Mouse (Mus musculus): ENCODE data around the gene Rps27rt. TPM values are rescaled to one million over a fixed set of nuclear protein-coding genes. Genes with fewer than 3 reads are reported as not detected.

The Rps27rt gene
- polyA plus RNA-seq, 1 experiment from 2014 or later = 295 TPM

DNA sequence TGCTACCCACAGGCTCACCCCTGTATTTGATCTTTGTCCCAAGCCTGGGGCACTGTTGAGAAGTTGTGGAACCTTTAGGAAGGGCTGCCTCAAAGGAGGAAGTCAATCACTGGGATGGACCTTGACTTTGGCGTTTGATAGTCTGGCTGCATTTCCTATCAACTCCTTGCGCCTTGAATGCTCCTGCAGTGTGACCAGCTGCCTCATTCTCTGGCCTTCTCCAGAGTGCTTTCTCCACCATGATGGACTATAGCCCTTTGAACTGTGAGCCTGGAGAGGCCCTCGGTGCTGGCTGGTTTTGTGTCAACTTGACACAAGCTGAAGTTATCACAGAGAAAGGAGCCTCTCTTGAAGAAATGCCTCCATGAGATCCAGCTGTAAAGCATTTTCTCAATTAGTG lies 37.9 kb downstream of the Rps27rt start:
- Histone ChIP-seq H3K27me3 (ENCODE audit: control insufficient read depth, insufficient read depth, low read length) (no peaks in the 10 kb centered on the region), H3K4me3 (ENCODE audit: low read depth, low read length) (no peak overlapping the region), H3K4me1 (replicated peaks; ENCODE audit: control insufficient read depth, insufficient read depth, low read length) (no peaks in the 10 kb centered on the region), H3K36me3 (ENCODE audit: control insufficient read depth, insufficient read depth, low read length) (no peaks in the 10 kb centered on the region), H3K27ac (ENCODE audit: low read depth, low read length) (no peak overlapping the region), H3K9ac (ENCODE audit: low read depth, low read length) (no peak overlapping the region), H3K9me3 (ENCODE audit: control insufficient read depth, low read length) (no peaks in the 10 kb centered on the region), H3K4me2 (replicated peaks; ENCODE audit: low read depth, low read length) (no peak overlapping the region)
- ATAC-seq (ENCODE audit: low FRiP score) = no peak
- no peak for DNase-seq (ENCODE audit: low spot score)
- WGBS = 88% methylated on average over 3 of the region's 3 CpGs

DNA sequence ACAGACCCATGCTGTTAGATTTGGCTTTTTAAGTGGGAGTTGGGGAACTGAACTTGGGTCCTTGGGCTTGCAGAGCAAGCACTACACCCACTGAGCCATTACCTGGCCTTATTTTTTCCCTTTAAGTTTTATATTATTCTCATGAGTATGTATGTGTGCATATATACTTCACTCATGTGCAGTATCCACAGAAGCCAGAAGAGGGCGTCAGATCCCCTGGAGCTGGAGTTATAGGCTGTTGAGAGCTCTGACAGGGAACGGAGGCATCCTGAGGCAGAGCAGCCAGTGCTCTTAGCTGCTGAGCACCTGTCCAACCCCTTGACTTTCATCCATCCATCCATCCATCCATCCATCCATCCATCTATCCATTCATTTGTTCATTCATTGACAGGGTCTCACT lies 45.9 kb downstream of the Rps27rt start:
- DNase-seq (ENCODE audit: low spot score) = no peak

DNA sequence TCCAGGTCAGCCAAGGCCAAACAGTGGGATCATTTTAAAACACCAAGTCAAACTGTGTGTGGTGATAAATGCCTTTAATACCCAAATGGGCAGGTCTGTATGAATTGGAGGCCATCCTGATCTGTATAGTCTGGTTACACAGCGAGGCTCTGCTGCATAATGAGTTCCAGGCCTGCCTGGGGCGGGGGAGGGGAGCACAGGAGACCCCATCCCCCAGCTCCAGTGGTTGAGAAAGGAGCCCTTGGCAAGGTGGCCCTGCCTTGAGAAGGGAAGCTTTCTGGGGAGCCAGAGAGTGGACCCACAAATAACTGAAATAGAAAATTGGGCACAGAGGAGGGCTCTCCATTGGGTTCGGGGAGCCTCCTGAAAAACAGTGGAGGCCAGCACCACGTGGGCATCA lies 47.2 kb downstream of the Rps27rt start:
- no peak for ATAC-seq (ENCODE audit: low FRiP score)
- Histone ChIP-seq H3K4me3 (ENCODE audit: low read depth, low read length) (no peak overlapping the region), H3K27me3 (ENCODE audit: control insufficient read depth, insufficient read depth, low read length) (no peaks in the 10 kb centered on the region), H3K4me1 (replicated peaks; ENCODE audit: control insufficient read depth, insufficient read depth, low read length) (0 out of 2 replicates have a peak, but pooled peaks cover 3% of the 10 kb centered on the region), H3K4me2 (replicated peaks; ENCODE audit: low read depth, low read length) (no peak overlapping the region), H3K9me3 (ENCODE audit: control insufficient read depth, low read length) (no peaks in the 10 kb centered on the region), H3K9ac (ENCODE audit: low read depth, low read length) (no peak overlapping the region), H3K36me3 (ENCODE audit: control insufficient read depth, insufficient read depth, low read length) (no peaks in the 10 kb centered on the region), H3K27ac (ENCODE audit: low read depth, low read length) (no peak overlapping the region)
- WGBS = 82% methylated on average over 4 of the region's 4 CpGs
- no peak for DNase-seq (ENCODE audit: low spot score)

More for the DNA sequence above, 45.9 kb downstream of the Rps27rt start:
- H3K9ac ChIP-seq (ENCODE audit: low read depth, low read length) = no peak overlapping the region
- 0 out of 2 replicates have a peak, but pooled peaks cover 3% of the 10 kb centered on the region for H3K4me1 ChIP-seq (replicated peaks; ENCODE audit: control insufficient read depth, insufficient read depth, low read length)
- H3K36me3 ChIP-seq (ENCODE audit: control insufficient read depth, insufficient read depth, low read length) = no peaks in the 10 kb centered on the region
- H3K9me3 ChIP-seq (ENCODE audit: control insufficient read depth, low read length) = no peaks in the 10 kb centered on the region
- no peaks in the 10 kb centered on the region for H3K27me3 ChIP-seq (ENCODE audit: control insufficient read depth, insufficient read depth, low read length)
- no peak overlapping the region for H3K4me2 ChIP-seq (replicated peaks; ENCODE audit: low read depth, low read length)
- ATAC-seq (ENCODE audit: low FRiP score) = no peak
- no peak overlapping the region for H3K27ac ChIP-seq (ENCODE audit: low read depth, low read length)
- no peak overlapping the region for H3K4me3 ChIP-seq (ENCODE audit: low read depth, low read length)
- WGBS = 75% methylated on average over 2 of the region's 2 CpGs

DNA sequence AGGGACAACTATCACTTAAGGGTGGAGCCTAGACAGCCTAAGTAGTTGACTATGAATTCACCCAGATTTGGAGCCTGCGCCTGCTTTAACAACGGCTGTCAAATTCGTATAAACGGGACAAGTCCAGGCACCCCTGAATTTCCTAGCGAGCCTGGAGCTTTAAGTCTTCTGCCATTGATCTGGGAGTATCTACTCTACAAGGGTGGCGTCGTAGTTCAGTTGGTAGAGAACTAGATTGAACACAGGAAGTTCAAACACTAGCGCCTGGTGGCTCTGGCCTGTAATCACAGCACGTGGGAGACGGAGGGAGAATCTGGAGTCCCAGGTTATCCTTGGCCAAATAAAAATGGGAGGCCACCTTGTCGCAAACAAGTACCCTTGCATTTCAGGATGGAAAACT lies 48.3 kb downstream of the Rps27rt start:
- DNase-seq (ENCODE audit: low spot score) (no peak), ATAC-seq (ENCODE audit: low FRiP score) (peak; percentile 28)
- no peaks in the 10 kb centered on the region for H3K27me3 ChIP-seq (ENCODE audit: control insufficient read depth, insufficient read depth, low read length)
- H3K27ac ChIP-seq (ENCODE audit: low read depth, low read length) = no peak overlapping the region
- 73% methylated on average over 11 of the region's 11 CpGs for WGBS
- no peak overlapping the region for H3K4me3 ChIP-seq (ENCODE audit: low read depth, low read length)
- no peak overlapping the region for H3K9ac ChIP-seq (ENCODE audit: low read depth, low read length)
- H3K4me2 ChIP-seq (replicated peaks; ENCODE audit: low read depth, low read length) = peak overlapping the region; percentile 97
- H3K9me3 ChIP-seq (ENCODE audit: control insufficient read depth, low read length) = no peaks in the 10 kb centered on the region
- H3K36me3 ChIP-seq (ENCODE audit: control insufficient read depth, insufficient read depth, low read length) = no peaks in the 10 kb centered on the region
- 0 out of 2 replicates have a peak, but pooled peaks cover 3% of the 10 kb centered on the region for H3K4me1 ChIP-seq (replicated peaks; ENCODE audit: control insufficient read depth, insufficient read depth, low read length)

DNA sequence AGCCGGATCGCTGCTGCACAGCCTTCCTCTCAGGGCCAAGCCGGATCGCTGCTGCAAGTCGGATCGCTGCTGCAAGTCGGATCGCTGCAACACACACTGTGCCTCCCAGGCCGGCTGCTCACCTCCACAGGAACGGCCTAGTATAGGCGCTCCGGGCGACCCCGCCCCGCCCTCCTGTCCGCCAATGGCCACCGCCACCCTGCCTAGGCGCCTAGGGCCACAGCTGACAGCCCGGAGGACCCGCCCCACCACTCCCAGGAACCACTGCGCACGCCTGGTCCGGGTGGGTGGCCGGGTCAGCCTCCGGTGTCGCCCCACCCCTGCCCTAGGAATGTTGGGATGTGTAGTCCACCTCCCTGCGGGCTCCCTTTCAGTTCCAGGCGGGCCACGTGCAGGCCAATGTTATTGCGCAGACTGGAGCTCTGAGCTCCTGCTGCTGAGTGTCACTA lies 48.8 kb downstream of the Rps27rt start, which contains the start of gene Gpd1l:
Gpd1l (minus strand) TSS at position 265 of the 449 bp plus-strand sequence.
- ATAC-seq (ENCODE audit: low FRiP score) = peak; percentile 98
- Histone ChIP-seq H3K9ac (ENCODE audit: low read depth, low read length) (peak within 1 kb of the TSS; percentile 75), H3K27me3 (ENCODE audit: control insufficient read depth, insufficient read depth, low read length) (no peaks in the 10 kb centered on the region), H3K36me3 (ENCODE audit: control insufficient read depth, insufficient read depth, low read length) (no peaks in the 10 kb centered on the region), H3K4me3 (ENCODE audit: low read depth, low read length) (peak within 1 kb of the TSS; percentile 74), H3K9me3 (ENCODE audit: control insufficient read depth, low read length) (no peaks in the 10 kb centered on the region), H3K4me2 (replicated peaks; ENCODE audit: low read depth, low read length) (peak within 1 kb of the TSS; percentile 97), H3K4me1 (replicated peaks; ENCODE audit: control insufficient read depth, insufficient read depth, low read length) (0 out of 2 replicates have a peak, but pooled peaks cover 3% of the 10 kb centered on the region), H3K27ac (ENCODE audit: low read depth, low read length) (0 out of 2 replicates have a peak within 1 kb of the TSS, but pooled peaks have one; percentile 36)
- WGBS = 1% methylated on average over 25 of the region's 30 CpGs
- peak; percentile 93 for DNase-seq (ENCODE audit: low spot score)

- 0 out of 2 replicates have a peak overlapping the region, but pooled peaks have one; percentile 36 for H3K27ac ChIP-seq (ENCODE audit: low read depth, low read length)
- DNase-seq (ENCODE audit: low spot score) (peak; percentile 45), ATAC-seq (ENCODE audit: low FRiP score) (peak; percentile 52)
- H3K4me1 ChIP-seq (replicated peaks; ENCODE audit: control insufficient read depth, insufficient read depth, low read length) = 0 out of 2 replicates have a peak, but pooled peaks cover 3% of the 10 kb centered on the region
- no peaks in the 10 kb centered on the region for H3K9me3 ChIP-seq (ENCODE audit: control insufficient read depth, low read length)
- H3K27me3 ChIP-seq (ENCODE audit: control insufficient read depth, insufficient read depth, low read length) = no peaks in the 10 kb centered on the region
- no peaks in the 10 kb centered on the region for H3K36me3 ChIP-seq (ENCODE audit: control insufficient read depth, insufficient read depth, low read length)
- H3K4me2 ChIP-seq (replicated peaks; ENCODE audit: low read depth, low read length) = peak overlapping the region; percentile 97
- peak overlapping the region; percentile 74 for H3K4me3 ChIP-seq (ENCODE audit: low read depth, low read length)
- WGBS = under 1% methylated on average over 50 of the region's 50 CpGs
- peak overlapping the region; percentile 75 for H3K9ac ChIP-seq (ENCODE audit: low read depth, low read length)
Observed at GRCm38 (mm10) chr9:114933037-114933722, 49.4 kb downstream of the Rps27rt start.

DNA sequence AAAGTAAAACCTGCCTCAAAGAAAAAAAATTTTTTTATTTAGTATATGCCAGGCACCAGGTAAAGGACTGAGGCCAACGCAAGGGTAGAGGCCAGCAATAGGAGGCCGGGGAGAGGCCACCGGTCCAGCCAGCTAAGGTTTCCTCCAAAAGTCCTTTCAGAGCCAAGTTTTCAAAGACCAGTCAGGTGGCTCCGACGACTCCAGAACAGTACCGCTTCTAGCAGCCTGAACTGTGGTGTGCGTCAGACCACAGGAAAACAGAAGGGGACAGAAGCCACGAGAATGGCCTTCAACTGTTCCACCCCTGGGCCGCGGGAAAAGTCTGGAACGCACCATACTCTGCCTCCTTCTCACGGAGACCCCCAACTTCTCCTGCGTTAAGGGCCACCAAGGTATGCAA lies 49.9 kb downstream of the Rps27rt start:
- Histone ChIP-seq H3K9ac (ENCODE audit: low read depth, low read length) (no peak overlapping the region; the same call in 1 of the 2 replicates), H3K27ac (ENCODE audit: low read depth, low read length) (no peak overlapping the region), H3K9me3 (ENCODE audit: control insufficient read depth, low read length) (no peaks in the 10 kb centered on the region), H3K4me2 (replicated peaks; ENCODE audit: low read depth, low read length) (peak overlapping the region; percentile 97), H3K36me3 (ENCODE audit: control insufficient read depth, insufficient read depth, low read length) (no peaks in the 10 kb centered on the region), H3K4me3 (ENCODE audit: low read depth, low read length) (peak overlapping the region; percentile 74), H3K27me3 (ENCODE audit: control insufficient read depth, insufficient read depth, low read length) (no peaks in the 10 kb centered on the region), H3K4me1 (replicated peaks; ENCODE audit: control insufficient read depth, insufficient read depth, low read length) (0 out of 2 replicates have a peak, but pooled peaks cover 3% of the 10 kb centered on the region)
- 27% methylated on average over 13 of the region's 13 CpGs for WGBS
- DNase-seq (ENCODE audit: low spot score) = no peak
- no peak for ATAC-seq (ENCODE audit: low FRiP score)

Measured in hindbrain, embryonic 11.5 days (tissue).